In the genomic region with DNA sequence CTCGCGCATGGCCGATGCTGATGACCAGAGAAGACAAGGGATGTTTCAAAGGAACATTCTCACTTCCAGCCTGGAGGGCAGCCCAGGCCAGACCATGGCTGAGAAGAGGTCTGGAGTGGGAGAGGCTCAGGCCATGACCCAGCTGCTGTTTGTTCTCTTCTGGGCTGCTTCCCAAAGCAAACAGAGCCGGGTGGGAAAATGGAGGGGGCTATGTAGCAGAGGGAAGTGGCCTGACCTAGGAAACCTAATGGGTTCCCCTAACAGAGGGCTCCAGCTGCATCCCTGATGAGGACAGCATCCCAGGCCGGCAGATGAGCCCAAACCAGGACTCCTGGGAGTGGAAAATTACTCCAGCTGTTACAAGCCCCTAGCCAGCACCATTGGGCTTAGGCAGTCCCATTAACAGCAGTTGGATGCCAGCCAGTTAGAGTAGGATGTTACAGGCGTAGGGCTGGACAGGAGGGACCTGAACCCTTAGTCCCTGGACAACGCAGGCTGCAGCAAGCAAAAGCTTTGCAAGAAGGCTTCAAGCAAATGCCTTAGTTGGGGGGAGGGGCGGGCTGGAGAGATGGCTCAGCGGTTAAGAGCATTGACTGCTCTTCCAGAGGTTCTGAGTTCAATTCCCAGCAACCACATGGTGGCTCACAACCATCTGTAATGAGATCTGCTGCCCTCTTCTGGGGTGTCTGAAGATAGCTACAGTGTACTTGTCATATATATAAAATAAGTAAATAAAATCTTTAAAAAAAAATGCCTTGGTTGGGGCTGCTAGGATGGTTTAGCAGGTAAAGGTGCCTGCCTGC, we compare ENCODE assay signal across 8 mouse cellular contexts. TPM values are rescaled to one million over a fixed set of nuclear protein-coding genes. Genes with fewer than 3 reads are reported as not detected.
A peak's percentile ranks its signal among the peaks of the same experiment; 100 is the strongest.
DNase-seq lines count a peak whose midpoint lies in the region; ATAC-seq and TF ChIP-seq lines count a peak whose summit lies in the region.

No protein-coding gene starts in this region.

- H3K27ac ChIP-seq in ES-Bruce4 (ENCODE audit: insufficient read depth, low read length), result peak overlapping the region; percentile 39
- peak overlapping the region; percentile 79 for H3K27ac ChIP-seq in stomach, embryonic 15.5 days

- H3K27me3 ChIP-seq in ES-Bruce4 (ENCODE audit: control insufficient read depth, insufficient read depth, low read length, poor library complexity, severe bottlenecking), result no peaks in the 10 kb centered on the region
- no peaks in the 10 kb centered on the region for H3K27me3 ChIP-seq in stomach, embryonic 15.5 days (replicated peaks)

- no peak for TF ChIP-seq EP300 in ES-Bruce4 (IDR thresholded peaks at IDR 0.05; ENCODE audit: insufficient read depth, low read depth, low read length)

- no peaks in the 10 kb centered on the region for H3K36me3 ChIP-seq in ES-Bruce4 (ENCODE audit: control insufficient read depth, insufficient read depth, low read length, poor library complexity, severe bottlenecking)
- no peaks in the 10 kb centered on the region for H3K36me3 ChIP-seq in stomach, embryonic 15.5 days

- H3K9me3 ChIP-seq in ES-Bruce4 (replicated peaks; ENCODE audit: control insufficient read depth, insufficient read depth, low read length, poor library complexity, severe bottlenecking), result no peaks in the 10 kb centered on the region
- H3K9me3 ChIP-seq in stomach, embryonic 15.5 days, result no peaks in the 10 kb centered on the region

- WGBS in stomach, embryonic 15.5 days, result 33% methylated on average over 9 of the region's 9 CpGs

- TF ChIP-seq CTCF in ES-Bruce4 (IDR thresholded peaks at IDR 0.05; ENCODE audit: low read depth, low read length), result no peak

- ATAC-seq in stomach, embryonic 15.5 days (ENCODE audit: insufficient read depth, low FRiP score, low read depth), result peak; percentile 47

- peak overlapping the region; percentile 19 for H3K4me2 ChIP-seq in stomach, embryonic 15.5 days

- 0 out of 2 replicates have a peak overlapping the region, but pooled peaks have one; percentile 2 for H3K9ac ChIP-seq in ES-Bruce4 (ENCODE audit: low read depth, poor library complexity, severe bottlenecking)
- H3K9ac ChIP-seq in stomach, embryonic 15.5 days, result no peak overlapping the region

- no peak for TF ChIP-seq POLR2A in ES-Bruce4 (IDR thresholded peaks at IDR 0.05; ENCODE audit: insufficient read depth, low read length)

- no peak overlapping the region for H3K4me3 ChIP-seq in ES-Bruce4 (ENCODE audit: low read depth, low read length)
- no peak overlapping the region for H3K4me3 ChIP-seq in stomach, embryonic 15.5 days (replicated peaks)

- H3K4me1 ChIP-seq in ES-Bruce4 (ENCODE audit: control insufficient read depth, insufficient read depth, low read length), result peaks cover 23% of the 10 kb centered on the region
- H3K4me1 ChIP-seq in stomach, embryonic 15.5 days, result peaks cover 92% of the 10 kb centered on the region

- peak; percentile 58 for DNase-seq in adipocyte (ENCODE audit: low spot score)
- peak; percentile 96 for DNase-seq in heart, adult 8-10 months (ENCODE audit: low spot score)
- peak; percentile 87 for DNase-seq in kidney, adult 11 months
- peak; percentile 90 to 94 for DNase-seq in lung, adult 18-20 months
- no peak for DNase-seq in right cerebral cortex, postnatal 4 days
- no peak for DNase-seq in right cerebral cortex, postnatal 25 days

RNA-seq across cellular contexts. Expression of gene Jup, which starts 6.3 kb away (rescaled TPM):
- polyA plus RNA-seq in ES-Bruce4 (2011; ENCODE audit: insufficient read depth, insufficient read length, low read depth, missing spikeins), result 166 and 171 TPM in 2 replicates
- total RNA-seq in heart, adult 8-10 months (2022), result 100 to 1,000 TPM; 224 to 279 (median 261) TPM
- polyA plus RNA-seq in stomach, embryonic 15.5 days (2015; fragmentation: Nextera tagmentation; extraction: Ambion mirVana), result 163 and 173 TPM in 2 replicates

RNA-seq across cellular contexts. Expression of gene P3h4, which starts 23.4 kb away (rescaled TPM):
- 13.3 and 16.8 TPM in 2 replicates for polyA plus RNA-seq in ES-Bruce4 (2011; ENCODE audit: insufficient read depth, insufficient read length, low read depth, missing spikeins)
- total RNA-seq in heart, adult 8-10 months (2022), result 10 to 100 TPM; 13.7 to 19.4 (median 16.4) TPM
- polyA plus RNA-seq in stomach, embryonic 15.5 days (2015; fragmentation: Nextera tagmentation; extraction: Ambion mirVana), result 57.6 and 61.7 TPM in 2 replicates

RNA-seq across cellular contexts. Expression of gene Fkbp10, which starts 24.2 kb away (rescaled TPM):
- polyA plus RNA-seq in ES-Bruce4 (2011; ENCODE audit: insufficient read depth, insufficient read length, low read depth, missing spikeins), result 22.5 and 24.3 TPM in 2 replicates
- 10 to 100 TPM in 1 of 4 experiments, 1 to 10 TPM in 3; 9.0 to 11.1 (median 9.0) TPM for total RNA-seq in heart, adult 8-10 months (2022)
- polyA plus RNA-seq in stomach, embryonic 15.5 days (2015; fragmentation: Nextera tagmentation; extraction: Ambion mirVana), result 89.1 and 100 TPM in 2 replicates

RNA-seq across cellular contexts. Expression of gene Hap1, which starts 35.4 kb away (rescaled TPM):
- polyA plus RNA-seq in ES-Bruce4 (2011; ENCODE audit: insufficient read depth, insufficient read length, low read depth, missing spikeins), result 12.7 and 13.6 TPM in 2 replicates
- total RNA-seq in heart, adult 8-10 months (2022), result 1 to 10 TPM; 1.0 to 2.5 (median 2.0) TPM
- 15.5 and 16.7 TPM in 2 replicates for polyA plus RNA-seq in stomach, embryonic 15.5 days (2015; fragmentation: Nextera tagmentation; extraction: Ambion mirVana)

RNA-seq across cellular contexts. Expression of gene Nt5c3b, which starts 50.3 kb away (rescaled TPM):
- 37.3 and 44.6 TPM in 2 replicates for polyA plus RNA-seq in ES-Bruce4 (2011; ENCODE audit: insufficient read depth, insufficient read length, low read depth, missing spikeins)
- total RNA-seq in heart, adult 8-10 months (2022), result 10 to 100 TPM; 18.8 to 28.0 (median 25.2) TPM
- 108 TPM in 2 replicates for polyA plus RNA-seq in stomach, embryonic 15.5 days (2015; fragmentation: Nextera tagmentation; extraction: Ambion mirVana)

Comparison
In these comparisons a context has a peak if more than half of its experiments do, and no peak if none do; other contexts are left out.
1. DNase-seq: peak in adipocyte (single experiment), heart, adult 8-10 months (single experiment), kidney, adult 11 months (single experiment) and lung, adult 18-20 months (2 of 2); none in right cerebral cortex, postnatal 4 days (single experiment) and right cerebral cortex, postnatal 25 days (single experiment).